Mouse (Mus musculus) left cerebral cortex, postnatal 4 days (tissue): ENCODE data around the gene Mapk8ip1. TPM values are rescaled to one million over a fixed set of nuclear protein-coding genes. Genes with fewer than 3 reads are reported as not detected.

Experiments used
- DNase-seq: peaks from one replicate; pipeline ENCODE4 v3.0.0-alpha.2; 2022
- intact Hi-C: fragments of 180-260 bp; cut with DNase I; formaldehyde crosslinking; loops from one replicate; pipeline ENCODE4 v1.15.1; 2025
- total RNA-seq, 2 experiments: library from RNA; stranded (reverse); gene quantifications; 2 replicates each; pipeline ENCODE4 v1.2.3; 2021

Mapk8ip1 gene
- total RNA-seq, 2 experiments from 2014 or later = 306 to 339 TPM

DNA sequence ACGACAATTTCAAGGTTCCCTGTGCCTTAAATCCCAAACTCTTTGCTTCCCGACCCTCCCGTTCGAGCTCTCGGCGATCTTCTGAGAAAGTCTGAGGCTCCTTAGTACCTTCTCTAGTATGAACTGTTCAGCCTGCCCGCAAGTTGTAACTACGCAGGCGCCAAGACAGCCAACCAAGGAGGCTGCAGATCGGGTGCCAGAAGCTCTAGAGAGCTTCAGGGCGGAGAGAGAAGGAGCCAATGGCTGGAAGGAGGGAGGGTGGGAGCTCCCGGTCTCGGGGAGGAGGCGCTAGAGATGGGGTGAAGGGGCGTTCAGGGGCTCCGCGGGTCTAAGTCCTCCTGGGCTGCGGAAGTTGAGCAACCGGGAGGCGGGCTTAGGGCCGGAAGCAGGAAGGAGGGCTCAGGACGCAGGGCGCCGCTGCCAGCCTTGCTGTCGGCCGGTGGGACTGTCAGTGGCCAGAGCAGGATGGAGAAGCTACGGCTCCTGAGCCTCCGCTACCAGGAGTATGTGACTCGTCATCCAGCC is 25.9 kb downstream of the Mapk8ip1 start:
- intact Hi-C loops = no loop called here
- DNase-seq = peak; percentile 95

- intact Hi-C loops = no loop called here
- peak; percentile 39 for DNase-seq
These were observed 26.5 kb downstream of the Mapk8ip1 start, which contains the start of the genes Pex16 and Large2 for GRCm38 (mm10) chr2:92374514-92374913. Gene Pex16, plus strand, starts transcription at chr2:92374676. Gene Large2, minus strand, starts transcription at chr2:92374869.

- intact Hi-C loops = no loop called here
- no peak for DNase-seq
These were observed 27.6 kb downstream of the Mapk8ip1 start for GRCm38 (mm10) chr2:92373437-92373813.

DNA sequence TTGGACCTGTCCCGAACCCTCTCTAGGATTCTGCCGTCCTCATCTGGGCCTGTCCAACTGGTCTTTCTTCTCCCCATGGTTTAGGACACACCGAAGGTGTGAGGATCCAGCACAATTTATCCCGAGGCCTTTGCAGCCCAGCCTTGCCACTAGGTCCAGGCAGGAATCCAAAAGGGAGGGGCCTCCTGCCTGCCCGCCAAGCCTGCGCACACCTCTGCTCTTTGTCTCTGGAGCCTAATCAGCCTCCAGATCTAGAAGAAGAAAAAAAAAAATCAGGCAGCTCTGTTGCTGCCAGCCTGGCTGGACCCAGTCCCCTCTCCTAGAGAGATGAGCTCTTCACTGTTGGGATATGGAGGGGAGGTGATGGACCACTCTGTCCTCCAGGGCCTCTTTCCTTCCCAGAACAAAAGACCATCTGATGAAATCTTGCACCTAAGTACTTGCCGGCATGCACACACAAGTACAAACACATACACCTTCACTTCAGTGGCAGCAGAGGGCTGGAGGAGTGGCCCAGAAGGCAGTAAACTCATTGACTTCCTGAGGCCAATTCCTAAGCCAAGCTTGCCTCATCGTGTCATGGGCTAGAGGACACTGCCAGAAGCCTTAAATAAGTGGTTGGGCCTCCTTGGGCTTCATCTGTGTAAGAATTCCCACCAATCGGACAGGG is 28.2 kb downstream of the Mapk8ip1 start:
- peak; percentile 67 for DNase-seq
- intact Hi-C loops = no loop called here

DNA sequence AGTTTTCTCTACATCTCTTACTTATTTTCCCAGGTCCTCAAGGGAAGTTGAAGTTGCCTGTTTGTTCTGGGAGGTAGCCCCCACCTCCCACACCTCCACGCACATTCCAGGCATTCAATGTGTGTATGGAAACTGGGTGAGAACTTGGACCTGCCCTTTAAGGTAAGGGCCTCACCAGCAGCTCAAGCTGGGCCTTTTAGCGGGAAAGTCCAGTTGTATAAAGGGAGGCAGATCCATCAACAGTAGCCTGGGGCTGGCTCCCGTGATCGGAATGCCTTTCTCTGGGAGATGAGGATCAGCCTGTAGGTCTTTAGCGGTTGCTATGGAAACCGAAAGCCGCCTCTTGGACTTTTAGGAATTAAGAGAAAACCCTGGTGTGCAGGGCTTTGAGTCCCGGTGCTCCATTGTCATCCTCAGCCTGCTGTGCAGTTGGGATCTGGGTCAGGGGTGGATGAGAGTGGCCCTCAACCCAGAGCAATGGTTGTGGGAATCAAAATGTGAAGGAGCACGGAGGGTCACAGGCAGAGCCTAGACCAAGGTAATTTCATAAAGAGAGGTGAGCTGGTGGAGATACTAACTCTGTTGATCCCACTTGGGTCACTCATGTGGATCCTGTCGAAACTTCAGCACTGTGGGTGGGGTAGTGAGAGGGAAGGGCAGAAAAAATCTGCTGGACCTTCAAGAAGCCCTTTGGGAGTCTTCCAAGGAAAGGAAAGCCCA is 28.9 kb downstream of the Mapk8ip1 start:
- intact Hi-C loops = no loop called here
- DNase-seq = no peak

- DNase-seq = peak; percentile 66
- intact Hi-C loops = no loop called here
These were observed 29.9 kb downstream of the Mapk8ip1 start for GRCm38 (mm10) chr2:92370821-92371805.

- intact Hi-C loops = no loop called here
- peak; percentile 37 for DNase-seq
These were observed 30.7 kb downstream of the Mapk8ip1 start for GRCm38 (mm10) chr2:92370375-92370774.

DNA sequence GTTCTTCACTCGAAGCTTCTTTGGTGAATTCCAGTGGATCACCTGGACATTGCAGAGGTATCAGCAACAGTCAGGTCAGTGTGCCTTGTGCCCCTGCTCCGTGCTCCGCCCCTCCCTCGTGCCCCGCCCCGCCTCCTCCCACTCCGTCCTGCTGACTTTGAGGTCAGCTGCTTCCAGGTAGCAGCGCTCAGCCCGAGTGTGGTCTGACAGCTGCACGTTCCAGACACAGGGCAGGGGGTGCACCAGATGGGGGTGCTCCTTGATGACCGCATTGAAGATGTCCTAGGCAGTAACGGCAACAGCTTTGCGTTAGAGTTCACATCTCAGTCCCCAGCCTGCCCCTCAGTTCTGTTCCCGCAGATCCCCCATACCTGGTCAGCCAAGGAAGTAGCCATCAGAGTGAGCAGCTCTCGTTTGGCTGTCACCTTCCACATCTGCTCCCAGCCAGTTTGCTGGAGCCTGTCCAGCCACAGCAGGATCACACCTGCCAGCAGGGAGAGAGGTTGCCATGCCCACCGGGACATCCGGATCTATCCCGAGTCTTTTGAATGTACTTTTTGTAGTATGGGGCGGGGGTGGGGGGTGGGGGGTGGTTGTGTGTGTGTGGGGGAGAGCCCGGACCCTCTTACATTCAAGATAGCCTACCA is 33.6 kb downstream of the Mapk8ip1 start:
- intact Hi-C loops = no loop called here
- DNase-seq = no peak

- intact Hi-C loops = no loop called here
- DNase-seq = no peak
These were observed 35.5 kb downstream of the Mapk8ip1 start for GRCm38 (mm10) chr2:92365568-92365967.

DNA sequence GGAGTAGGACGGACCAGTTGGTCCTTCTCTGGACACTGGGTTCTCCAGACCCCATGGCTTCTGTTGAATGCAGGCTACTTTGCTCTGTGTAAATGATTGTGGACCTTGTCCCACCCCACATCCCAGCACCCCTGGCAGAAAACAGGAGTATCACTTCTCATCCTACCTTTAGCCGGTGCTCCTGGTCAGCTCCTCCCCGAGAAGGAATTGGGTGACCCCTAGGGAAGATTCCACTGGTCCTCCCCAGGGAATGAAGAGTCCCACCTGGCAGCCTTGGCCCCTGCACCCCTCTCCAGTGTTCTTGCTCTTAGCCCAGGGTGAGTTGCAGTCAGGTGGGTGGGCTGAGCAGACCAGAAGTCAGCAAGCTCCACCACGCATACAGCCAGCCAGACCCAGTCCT is 37.0 kb downstream of the Mapk8ip1 start:
- intact Hi-C loops = no loop called here

DNA sequence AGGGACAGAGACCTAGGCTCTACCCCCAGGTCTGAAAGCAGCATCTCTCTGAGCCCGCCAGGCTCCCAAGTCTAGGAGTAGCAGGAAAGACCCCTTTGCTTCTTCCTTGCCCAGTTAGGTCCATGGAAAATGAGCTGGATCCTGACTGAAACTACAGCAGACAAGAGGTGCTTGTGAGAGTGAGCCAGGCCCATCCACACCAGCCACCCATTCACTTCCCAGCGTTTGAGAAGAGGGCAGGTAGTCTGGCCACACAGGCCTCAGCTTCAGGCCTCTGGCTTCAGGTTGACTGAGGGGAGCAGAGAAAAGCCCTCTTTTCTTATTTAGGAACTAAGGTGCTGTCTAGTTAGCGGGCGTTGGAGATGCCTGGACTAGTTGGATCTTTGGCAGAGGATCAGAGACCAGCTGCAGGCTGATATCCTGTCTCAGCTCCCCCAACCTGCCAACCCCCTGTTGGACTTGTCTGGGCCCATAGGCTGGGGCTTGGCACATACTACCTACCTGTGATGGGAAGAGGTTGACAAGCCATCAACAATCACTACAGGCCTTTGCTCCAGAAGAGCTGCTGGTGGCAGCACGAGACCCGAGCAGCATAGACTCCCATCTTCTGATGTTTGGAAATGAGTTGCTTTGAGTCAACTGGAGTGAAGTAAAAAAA is 38.4 kb downstream of the Mapk8ip1 start:
- intact Hi-C loops = no loop called here
- DNase-seq = no peak

More for the DNA sequence above, 37.0 kb downstream of the Mapk8ip1 start:
- DNase-seq = no peak

DNA sequence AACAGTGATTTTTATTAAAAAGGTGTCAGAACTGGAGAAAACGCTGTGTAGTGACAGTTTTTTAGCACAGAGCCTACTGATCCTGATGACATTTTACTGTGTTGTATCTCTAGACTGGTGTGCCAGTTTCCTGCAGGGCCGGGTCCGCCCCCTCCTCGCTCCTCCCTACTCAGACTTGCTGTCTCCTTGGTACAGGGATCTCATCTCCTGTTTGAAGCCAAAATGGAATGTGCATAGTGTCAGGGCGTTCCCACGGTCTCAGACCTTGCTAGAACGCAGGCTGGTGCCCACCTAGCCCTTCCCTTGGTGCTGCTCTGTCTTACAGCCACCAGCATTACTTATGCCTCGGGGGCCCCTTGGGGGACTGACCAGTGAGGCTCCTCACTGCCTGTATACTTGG is 39.3 kb downstream of the Mapk8ip1 start:
- intact Hi-C loops = no loop called here

GRCm38 (mm10) chr2:92360893-92361292 is 40.2 kb downstream of the Mapk8ip1 start:
- DNase-seq = peak; percentile 45
- intact Hi-C loops = no loop called here

More for the DNA sequence above, 39.3 kb downstream of the Mapk8ip1 start:
- DNase-seq = no peak

- peak; percentile 69 for DNase-seq
- intact Hi-C loops = no loop called here
These were observed 40.8 kb downstream of the Mapk8ip1 start for GRCm38 (mm10) chr2:92360186-92360823.

- DNase-seq = no peak
- intact Hi-C loops = no loop called here
These were observed 41.8 kb downstream of the Mapk8ip1 start for GRCm38 (mm10) chr2:92359301-92359700.

GRCm38 (mm10) chr2:92354224-92354623 is 46.8 kb downstream of the Mapk8ip1 start:
- DNase-seq = no peak
- intact Hi-C loops = no loop called here

DNA sequence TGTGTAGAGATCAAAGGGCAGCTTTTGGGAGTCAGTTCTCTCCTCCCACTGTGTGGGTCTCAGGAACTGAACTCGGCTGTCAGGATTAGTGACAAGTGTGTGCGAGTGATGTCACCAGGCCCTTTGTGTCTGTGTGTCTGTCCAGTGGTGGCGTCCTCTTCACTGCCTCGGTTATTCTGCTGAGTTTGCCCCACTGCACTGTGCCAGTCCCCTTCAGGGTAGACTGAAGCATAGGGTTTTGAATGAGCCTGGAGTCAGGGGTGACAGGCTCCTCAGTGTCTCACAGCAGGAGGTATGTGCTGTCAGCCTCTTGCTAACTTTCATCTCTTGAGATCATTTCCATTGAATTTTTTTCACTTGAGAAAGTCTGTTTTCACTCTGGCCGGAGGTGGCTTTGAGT is 47.7 kb downstream of the Mapk8ip1 start:
- intact Hi-C loops = no loop called here
- DNase-seq = no peak

DNA sequence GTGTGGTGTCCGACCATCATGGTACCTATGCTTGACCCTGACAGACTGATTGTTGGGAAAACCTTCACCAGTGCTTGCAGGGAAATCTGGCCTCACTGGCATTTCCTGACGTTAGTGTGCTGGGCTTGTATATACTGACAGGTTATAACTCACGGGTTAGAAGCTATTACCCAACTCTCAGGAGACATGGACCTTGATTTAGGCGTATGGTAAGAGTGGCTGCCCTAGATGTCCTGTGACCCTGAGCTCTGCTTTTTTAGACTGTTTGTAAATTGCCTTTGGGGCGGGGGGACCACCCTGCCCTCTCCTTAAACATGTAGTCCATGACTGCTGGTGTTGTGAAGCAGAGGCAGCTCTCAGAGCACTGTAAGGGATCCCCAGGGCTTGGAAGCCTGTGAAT is 50.4 kb downstream of the Mapk8ip1 start:
- DNase-seq = no peak
- intact Hi-C loops = no loop called here
